In genomic region chr8:61550006-61550748, GRCm38 (mm10) we compare ENCODE assay signal across 9 mouse cellular contexts.
A peak's percentile ranks its signal among the peaks of the same experiment; 100 is the strongest.
DNase-seq lines count a peak whose midpoint lies in the region; ATAC-seq and TF ChIP-seq lines count a peak whose summit lies in the region.
"Had no signal": no experiment of that assay in that cellular context is flagged by ENCODE, and none has a peak within 500 bp of the region (broad histone marks: within the 10 kb centered on the region; RNA-seq: fewer than 3 reads in every experiment).

No protein-coding gene starts in this region.

- ATAC-seq in forebrain, postnatal 0 days: no peak
- no peak for ATAC-seq in forebrain, embryonic 14.5 days
- 0 out of 2 replicates have a peak, but pooled peaks have one; percentile 14 for ATAC-seq in midbrain, embryonic 13.5 days

- no peaks in the 10 kb centered on the region for H3K36me3 ChIP-seq in forebrain, postnatal 0 days (ENCODE audit: insufficient read depth)
- H3K36me3 ChIP-seq in forebrain, embryonic 14.5 days (ENCODE audit: control insufficient read depth, insufficient read depth, low read length): peaks cover 19% of the 10 kb centered on the region
- H3K36me3 ChIP-seq in E14TG2a.4 (ENCODE audit: insufficient read depth, low read length): no peaks in the 10 kb centered on the region
- peaks cover 24% of the 10 kb centered on the region for H3K36me3 ChIP-seq in midbrain, embryonic 13.5 days

- WGBS in forebrain, postnatal 0 days: 68% methylated on average over 27 of the region's 27 CpGs
- WGBS in forebrain, embryonic 14.5 days: 62% methylated on average over 27 of the region's 27 CpGs
- 54% methylated on average over 27 of the region's 27 CpGs for WGBS in midbrain, embryonic 13.5 days

- 0 out of 2 replicates have a peak, but pooled peaks cover 6% of the 10 kb centered on the region for H3K9me3 ChIP-seq in forebrain, postnatal 0 days (ENCODE audit: low read length)
- H3K9me3 ChIP-seq in forebrain, embryonic 14.5 days (replicated peaks; ENCODE audit: control insufficient read depth, low read length): peaks cover 10% of the 10 kb centered on the region; the same call in 1 of the 2 replicates
- peaks cover 9% of the 10 kb centered on the region for H3K9me3 ChIP-seq in E14TG2a.4 (ENCODE audit: low read length)
- peaks cover 15% of the 10 kb centered on the region for H3K9me3 ChIP-seq in midbrain, embryonic 13.5 days

- H3K27me3 ChIP-seq in forebrain, postnatal 0 days (ENCODE audit: insufficient read depth, low read length): no peaks in the 10 kb centered on the region
- H3K27me3 ChIP-seq in forebrain, embryonic 14.5 days (replicated peaks; ENCODE audit: control insufficient read depth, insufficient read depth, low read length): no peaks in the 10 kb centered on the region
- peaks cover 39% of the 10 kb centered on the region for H3K27me3 ChIP-seq in E14TG2a.4 (ENCODE audit: insufficient read depth, low read length)
- H3K27me3 ChIP-seq in midbrain, embryonic 13.5 days: no peaks in the 10 kb centered on the region
- H3K27me3 ChIP-seq: embryonic facial prominence, embryonic 15.5 days had no signal

- H3K27ac ChIP-seq in forebrain, postnatal 0 days (ENCODE audit: low read depth, low read length): no peak overlapping the region
- H3K27ac ChIP-seq in forebrain, embryonic 14.5 days (ENCODE audit: low read depth, low read length): no peak overlapping the region
- no peak overlapping the region for H3K27ac ChIP-seq in midbrain, embryonic 13.5 days
- H3K27ac ChIP-seq: embryonic facial prominence, embryonic 15.5 days had no signal

- no peak overlapping the region for H3K9ac ChIP-seq in forebrain, postnatal 0 days
- H3K9ac ChIP-seq in forebrain, embryonic 14.5 days (ENCODE audit: low read length): no peak overlapping the region
- H3K9ac ChIP-seq in midbrain, embryonic 13.5 days (replicated peaks): no peak overlapping the region
- H3K9ac ChIP-seq: embryonic facial prominence, embryonic 15.5 days had no signal

- no peak overlapping the region for H3K4me2 ChIP-seq in forebrain, postnatal 0 days (ENCODE audit: low read depth)
- no peak overlapping the region for H3K4me2 ChIP-seq in forebrain, embryonic 14.5 days (ENCODE audit: low read length)
- H3K4me2 ChIP-seq in midbrain, embryonic 13.5 days (replicated peaks): no peak overlapping the region
- H3K4me2 ChIP-seq: embryonic facial prominence, embryonic 15.5 days had no signal

- no peak for DNase-seq in forebrain, postnatal 0 days
- no peak for DNase-seq in forebrain, embryonic 14.5 days (ENCODE audit: low spot score)
- DNase-seq in forelimb bud, embryonic 11.5 days (ENCODE audit: low read depth, low spot score): peak; percentile 20
- DNase-seq in c-Kit-positive CD71-positive TER-119-positive erythroid progenitor cells, embryonic 14.5 days (ENCODE audit: low spot score): no peak
- no peak for DNase-seq in kidney, postnatal 4 days
- no peak for DNase-seq in layer of hippocampus, adult 9-10 months (ENCODE audit: low spot score)

- H3K4me1 ChIP-seq in forebrain, postnatal 0 days (ENCODE audit: insufficient read depth): no peaks in the 10 kb centered on the region
- no peaks in the 10 kb centered on the region for H3K4me1 ChIP-seq in forebrain, embryonic 14.5 days (ENCODE audit: control insufficient read depth, insufficient read depth, low read length)
- H3K4me1 ChIP-seq in E14TG2a.4 (replicated peaks; ENCODE audit: low read depth, low read length): peaks cover 12% of the 10 kb centered on the region; the same call in 1 of the 2 replicates
- peaks cover 4% of the 10 kb centered on the region for H3K4me1 ChIP-seq in midbrain, embryonic 13.5 days (replicated peaks)

- peak; percentile 45 for TF ChIP-seq CTCF in forebrain, postnatal 0 days (IDR thresholded peaks at IDR 0.05; ENCODE audit: low read depth)
- peak; percentile 96 for TF ChIP-seq CTCF in E14TG2a.4 (conservative IDR thresholded peaks at IDR 0.05; ENCODE audit: low read length)

- H3K4me3 ChIP-seq in forebrain, postnatal 0 days (ENCODE audit: low read depth, low read length): no peak overlapping the region
- H3K4me3 ChIP-seq in forebrain, embryonic 14.5 days (ENCODE audit: low read depth, low read length): no peak overlapping the region
- peak overlapping the region; percentile 83 for H3K4me3 ChIP-seq in E14TG2a.4 (replicated peaks; ENCODE audit: low read length)
- H3K4me3 ChIP-seq in midbrain, embryonic 13.5 days (replicated peaks): no peak overlapping the region
- H3K4me3 ChIP-seq: embryonic facial prominence, embryonic 15.5 days had no signal
